In the genomic region with DNA sequence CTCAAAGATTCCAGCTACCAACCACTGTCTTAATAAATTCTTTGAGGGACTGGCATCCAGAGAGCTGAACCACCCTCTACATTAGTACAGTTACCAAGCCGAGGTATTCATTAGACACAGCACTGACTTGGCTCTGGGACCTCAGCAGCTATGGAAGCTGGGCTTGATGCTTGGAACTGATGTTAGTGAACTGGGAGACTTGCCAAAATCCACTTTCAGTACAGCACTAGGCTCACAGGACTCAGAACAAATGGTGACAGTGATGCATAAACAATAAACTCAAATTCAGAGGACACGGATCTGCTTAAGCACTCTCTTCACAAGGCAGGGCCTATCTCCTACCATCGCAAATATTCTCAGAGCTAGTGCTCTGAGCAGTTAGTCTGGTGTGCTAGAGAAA, we compare ENCODE assay signal across 9 mouse cellular contexts.
DNase-seq lines count a peak whose midpoint lies in the region; ATAC-seq and TF ChIP-seq lines count a peak whose summit lies in the region.
"Had no signal": no experiment of that assay in that cellular context is flagged by ENCODE, and none has a peak within 500 bp of the region (broad histone marks: within the 10 kb centered on the region; RNA-seq: fewer than 3 reads in every experiment).

No protein-coding gene starts in this region.

- peak; percentile 39; the same call in 1 of the 2 replicates for ATAC-seq in intestine, embryonic 15.5 days
- no peak for ATAC-seq in intestine, postnatal 0 days
- no peak for ATAC-seq in midbrain, postnatal 0 days (ENCODE audit: low FRiP score)

- DNase-seq in lung, postnatal 10 days = peak; percentile 14
- no peak for DNase-seq in lung, postnatal 4 days
- peak; percentile 79 for DNase-seq in brain, embryonic 14.5 days (ENCODE audit: low read depth)
- peak; percentile 73 for DNase-seq in midbrain, postnatal 0 days (ENCODE audit: low spot score)
- no peak for DNase-seq in adrenal gland, postnatal 36 days

- no peak for TF ChIP-seq POLR2A in brain, embryonic 14.5 days (IDR thresholded peaks at IDR 0.05; ENCODE audit: borderline replicate concordance, extremely low read depth, insufficient read depth, insufficient read length, poor library complexity, severe bottlenecking)

- H3K27ac ChIP-seq in intestine, embryonic 15.5 days = no peak overlapping the region
- no peak overlapping the region for H3K27ac ChIP-seq in intestine, postnatal 0 days (ENCODE audit: low read depth, low read length)
- no peak overlapping the region for H3K27ac ChIP-seq in midbrain, postnatal 0 days (ENCODE audit: low read depth, low read length)
- H3K27ac ChIP-seq: limb, embryonic 12.5 days had no signal

- no peak overlapping the region for H3K4me3 ChIP-seq in intestine, embryonic 15.5 days (replicated peaks)
- no peak overlapping the region for H3K4me3 ChIP-seq in intestine, postnatal 0 days (ENCODE audit: low read depth, low read length)
- no peak overlapping the region for H3K4me3 ChIP-seq in midbrain, postnatal 0 days (ENCODE audit: low read depth, low read length)
- H3K4me3 ChIP-seq: limb, embryonic 12.5 days; megakaryocyte, embryonic 14.5 days had no signal

- H3K36me3 ChIP-seq in intestine, embryonic 15.5 days = no peaks in the 10 kb centered on the region
- peaks cover 4% of the 10 kb centered on the region; the same call in 1 of the 2 replicates for H3K36me3 ChIP-seq in intestine, postnatal 0 days (ENCODE audit: control insufficient read depth, insufficient read depth)
- H3K36me3 ChIP-seq in midbrain, postnatal 0 days (ENCODE audit: insufficient read depth, low read length) = no peaks in the 10 kb centered on the region

- no peaks in the 10 kb centered on the region for H3K9me3 ChIP-seq in intestine, embryonic 15.5 days
- no peaks in the 10 kb centered on the region for H3K9me3 ChIP-seq in intestine, postnatal 0 days (ENCODE audit: control insufficient read depth)
- H3K9me3 ChIP-seq in midbrain, postnatal 0 days (ENCODE audit: low read length) = no peaks in the 10 kb centered on the region
- H3K9me3 ChIP-seq: limb, embryonic 12.5 days had no signal

- H3K4me2 ChIP-seq in intestine, embryonic 15.5 days (replicated peaks) = no peak overlapping the region
- H3K4me2 ChIP-seq in intestine, postnatal 0 days (replicated peaks; ENCODE audit: low read depth) = no peak overlapping the region
- H3K4me2 ChIP-seq in midbrain, postnatal 0 days (ENCODE audit: low read depth, low read length, poor library complexity, severe bottlenecking) = no peak overlapping the region
- H3K4me2 ChIP-seq: limb, embryonic 12.5 days had no signal

- H3K9ac ChIP-seq in intestine, embryonic 15.5 days = no peak overlapping the region
- H3K9ac ChIP-seq in intestine, postnatal 0 days (ENCODE audit: low read depth, low read length) = no peak overlapping the region
- no peak overlapping the region for H3K9ac ChIP-seq in midbrain, postnatal 0 days (replicated peaks; ENCODE audit: low read length, poor library complexity, severe bottlenecking)
- H3K9ac ChIP-seq: limb, embryonic 12.5 days had no signal

- H3K4me1 ChIP-seq in intestine, embryonic 15.5 days (replicated peaks) = peaks cover 5% of the 10 kb centered on the region; the same call in 1 of the 2 replicates
- H3K4me1 ChIP-seq in intestine, postnatal 0 days (replicated peaks; ENCODE audit: control insufficient read depth, insufficient read depth, low read length) = no peaks in the 10 kb centered on the region
- no peaks in the 10 kb centered on the region for H3K4me1 ChIP-seq in midbrain, postnatal 0 days (ENCODE audit: insufficient read depth, low read length)
- H3K4me1 ChIP-seq: limb, embryonic 12.5 days had no signal

- H3K27me3 ChIP-seq in intestine, embryonic 15.5 days (replicated peaks) = no peaks in the 10 kb centered on the region
- no peaks in the 10 kb centered on the region for H3K27me3 ChIP-seq in intestine, postnatal 0 days (replicated peaks; ENCODE audit: control insufficient read depth, insufficient read depth, low read length)
- no peaks in the 10 kb centered on the region for H3K27me3 ChIP-seq in midbrain, postnatal 0 days (ENCODE audit: insufficient read depth, low read length)
- H3K27me3 ChIP-seq: limb, embryonic 12.5 days; megakaryocyte, embryonic 14.5 days had no signal

- no peak for TF ChIP-seq CTCF in intestine, postnatal 0 days (IDR thresholded peaks at IDR 0.05; ENCODE audit: low read depth)
- TF ChIP-seq CTCF in brain, embryonic 14.5 days (IDR thresholded peaks at IDR 0.05; ENCODE audit: borderline replicate concordance, extremely low read depth, insufficient read depth, insufficient read length) = no peak
- no peak for TF ChIP-seq CTCF in midbrain, postnatal 0 days (IDR thresholded peaks at IDR 0.05)

- 47% methylated on average over 3 of the region's 3 CpGs for WGBS in intestine, embryonic 15.5 days
- WGBS in intestine, postnatal 0 days = 63% methylated on average over 3 of the region's 3 CpGs
- 56% methylated on average over 3 of the region's 3 CpGs for WGBS in midbrain, postnatal 0 days

Comparison
In these comparisons a context has a peak if more than half of its experiments do, and no peak if none do; other contexts are left out.
1. DNase-seq: peak in lung, postnatal 10 days (single experiment), brain, embryonic 14.5 days (single experiment) and midbrain, postnatal 0 days (single experiment); none in lung, postnatal 4 days (0 of 2) and adrenal gland, postnatal 36 days (0 of 2).